Mouse (Mus musculus) pancreas, adult 10 weeks (tissue): ENCODE data around the gene Hist1h2ae. TPM values are rescaled to one million over a fixed set of nuclear protein-coding genes. Genes with fewer than 3 reads are reported as not detected.

Experiments used
- polyA plus RNA-seq: library from polyadenylated mRNA; stranded (reverse); fragments of 350-450 nt; fragmentation: Illumina TruSeq; extraction: RNeasy Lipid Tissue Mini Kit (QIAGEN cat#74804); gene quantifications from one replicate; pipeline ENCODE4 v1.2.3, GENCODE M21; 2015; ENCODE audit warnings: low read depth, low replicate concordance; ENCODE audit not compliant: insufficient read depth

Gene Hist1h2ae
- polyA plus RNA-seq, 1 experiment from 2014 or later = not detected

Other genes starting within 250 kb of the Hist1h2ae start
- 3.7 TPM for gene Zfp322a, start 202.0 kb downstream of the Hist1h2ae start, polyA plus RNA-seq
- 1.1 TPM for gene Abt1, start 147.4 kb downstream of the Hist1h2ae start, polyA plus RNA-seq
- not detected for gene Btn1a1, start 105.3 kb downstream of the Hist1h2ae start, polyA plus RNA-seq
- gene Btn2a2, start 82.4 kb downstream of the Hist1h2ae start, polyA plus RNA-seq = not detected
- gene Hist1h4h, start 40.2 kb downstream of the Hist1h2ae start, polyA plus RNA-seq = 9.1 TPM
- not detected for gene Hist1h2af, start 37.3 kb downstream of the Hist1h2ae start, polyA plus RNA-seq
- gene Hist1h3g, start 35.8 kb downstream of the Hist1h2ae start, polyA plus RNA-seq = not detected
- not detected for gene Hist1h2bh, start 27.8 kb downstream of the Hist1h2ae start, polyA plus RNA-seq
- gene Hist1h3f, start 27.2 kb downstream of the Hist1h2ae start, polyA plus RNA-seq = not detected
- not detected for gene Hist1h4f, start 19.6 kb downstream of the Hist1h2ae start, polyA plus RNA-seq
- 0.48 TPM for gene Hist1h1d, start 18.0 kb downstream of the Hist1h2ae start, polyA plus RNA-seq
- gene Hist1h3e, start 8.9 kb downstream of the Hist1h2ae start, polyA plus RNA-seq = not detected
- gene Hist1h2bg, start 176 bp upstream of the Hist1h2ae start, polyA plus RNA-seq = not detected
- not detected for gene Hist1h2bf, start 3.0 kb upstream of the Hist1h2ae start, polyA plus RNA-seq
- gene Hist1h2ad, start 3.2 kb upstream of the Hist1h2ae start, polyA plus RNA-seq = not detected
- gene Hist1h3d, start 4.5 kb upstream of the Hist1h2ae start, polyA plus RNA-seq = not detected
- not detected for gene Hist1h4d, start 10.4 kb upstream of the Hist1h2ae start, polyA plus RNA-seq
- gene Hist1h2be, start 49.9 kb upstream of the Hist1h2ae start, polyA plus RNA-seq = 1.9 TPM
- 0.70 TPM for gene Hist1h1e, start 51.3 kb upstream of the Hist1h2ae start, polyA plus RNA-seq
- 0.33 TPM for gene Hist1h2ac, start 112.7 kb upstream of the Hist1h2ae start, polyA plus RNA-seq
- 37.3 TPM for gene Hist1h2bc, start 113.0 kb upstream of the Hist1h2ae start, polyA plus RNA-seq
- gene Hist1h1t, start 124.6 kb upstream of the Hist1h2ae start, polyA plus RNA-seq = not detected
- 2.0 TPM for gene Hist1h4c, start 127.2 kb upstream of the Hist1h2ae start, polyA plus RNA-seq
- gene Hfe, start 139.6 kb upstream of the Hist1h2ae start, polyA plus RNA-seq = 11.9 TPM
- gene Hist1h1c, start 167.6 kb upstream of the Hist1h2ae start, polyA plus RNA-seq = 18.7 TPM
- not detected for gene Hist1h3c, start 174.4 kb upstream of the Hist1h2ae start, polyA plus RNA-seq
- gene Hist1h2bb, start 175.5 kb upstream of the Hist1h2ae start, polyA plus RNA-seq = not detected
- not detected for gene Hist1h2ab, start 179.9 kb upstream of the Hist1h2ae start, polyA plus RNA-seq
- gene Hist1h3b, start 181.0 kb upstream of the Hist1h2ae start, polyA plus RNA-seq = not detected
- not detected for gene Hist1h4b, start 185.8 kb upstream of the Hist1h2ae start, polyA plus RNA-seq
- gene Hist1h4a, start 190.0 kb upstream of the Hist1h2ae start, polyA plus RNA-seq = not detected
- not detected for gene Hist1h3a, start 191.2 kb upstream of the Hist1h2ae start, polyA plus RNA-seq
- gene Hist1h1a, start 192.4 kb upstream of the Hist1h2ae start, polyA plus RNA-seq = not detected
- not detected for gene Trim38, start 198.7 kb upstream of the Hist1h2ae start, polyA plus RNA-seq
- gene Slc17a2, start 235.8 kb upstream of the Hist1h2ae start, polyA plus RNA-seq = not detected